16 mouse cellular contexts compared by ENCODE assay signal in the genomic region with DNA sequence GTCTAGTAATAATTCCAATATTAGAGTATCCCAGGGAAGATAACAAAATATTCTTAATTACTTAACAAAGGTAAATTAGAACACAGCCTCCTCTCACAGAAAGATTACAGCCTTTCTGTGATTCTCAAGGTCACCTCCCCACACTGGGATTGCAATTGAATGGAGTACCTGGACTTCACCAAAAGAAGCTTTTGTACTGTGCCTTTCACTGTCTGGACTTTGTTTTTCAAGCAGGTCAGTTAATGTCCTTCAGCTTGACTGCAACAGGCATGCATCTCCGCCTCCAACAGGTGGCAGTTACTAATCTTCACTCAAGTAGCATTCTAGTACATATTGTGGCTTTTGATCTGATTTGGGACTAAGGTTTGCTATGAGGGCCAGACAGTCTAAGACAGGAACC.
"Had no signal": no experiment of that assay in that cellular context is flagged by ENCODE, and none has a peak within 500 bp of the region (broad histone marks: within the 10 kb centered on the region; RNA-seq: fewer than 3 reads in every experiment).

No protein-coding gene starts in this region.

- DNase-seq: cerebellum, adult 9-10 months; cerebellum, adult 9-11 months; cerebellum, postnatal 10 days; cerebellum, postnatal 14 days; cerebellum, postnatal 25 days; cerebellum, postnatal 36 days; embryo, embryonic 11 days; forebrain, postnatal 0 days; gastrocnemius, adult 2 months; gastrocnemius, postnatal 10 days; gastrocnemius, postnatal 14 days; gastrocnemius, postnatal 25 days; gastrocnemius, postnatal 36 days; heart, adult 11 months; heart, adult 18-20 months; heart, adult 2 months had no signal
